Mouse (Mus musculus) forebrain, postnatal 0 days (tissue): Measurements from ENCODE around the gene Ppfibp1. TPM values are rescaled to one million over a fixed set of nuclear protein-coding genes. Genes with fewer than 3 reads are reported as not detected.

Experiments
- ATAC-seq: fragments of 200-750 bp; cut with Nextera tagmentation; 2 replicates; pipeline ENCODE4 v1.8.0; 2017; ENCODE audit warnings: mild to moderate bottlenecking, moderate library complexity
- DNase-seq: peaks from one replicate; pipeline ENCODE4 v3.0.0-alpha.2; 2015
- H3K27ac ChIP-seq: fragments of 300-500 bp; sonication (generic); 2 replicates; pipeline ENCODE4 v1.5.1; 2014; ENCODE audit warnings: low read depth, mild to moderate bottlenecking, antibody characterized with exemption, low read length, moderate library complexity, mixed read lengths
- H3K27me3 ChIP-seq: fragments of 300-500 bp; sonication (generic); 2 replicates; pipeline ENCODE4 v1.6.1; 2014; ENCODE audit warnings: mild to moderate bottlenecking, low read length, mixed read lengths; ENCODE audit not compliant: insufficient read depth
- H3K36me3 ChIP-seq: fragments of 300-500 bp; sonication (generic); 2 replicates; pipeline ENCODE4 v1.6.1; 2014; ENCODE audit warnings: mild to moderate bottlenecking, moderate library complexity; ENCODE audit not compliant: insufficient read depth
- H3K4me1 ChIP-seq: fragments of 300-500 bp; sonication (generic); 2 replicates; pipeline ENCODE4 v1.6.1; 2014; ENCODE audit warnings: antibody characterized with exemption; ENCODE audit not compliant: insufficient read depth
- H3K4me2 ChIP-seq: fragments of 300-500 bp; sonication (generic); 2 replicates; pipeline ENCODE4 v1.6.1; 2014; ENCODE audit warnings: low read depth, mild to moderate bottlenecking, moderate library complexity
- H3K4me3 ChIP-seq: fragments of 300-500 bp; sonication (generic); 2 replicates; pipeline ENCODE4 v1.5.1; 2014; ENCODE audit warnings: low read depth, low read length, mixed read lengths
- H3K9ac ChIP-seq: fragments of 300-500 bp; sonication (generic); 2 replicates; pipeline ENCODE4 v1.6.1; 2014; ENCODE audit warnings: mild to moderate bottlenecking
- H3K9me3 ChIP-seq: fragments of 300-500 bp; sonication (generic); 2 replicates; pipeline ENCODE4 v1.6.1; 2016; ENCODE audit warnings: low read length
- CTCF ChIP-seq: sonication (generic); IDR thresholded peaks from 2 replicates; pipeline ENCODE4 v1.5.1; 2016; ENCODE audit warnings: antibody characterized with exemption, control low read depth, low read depth
- WGBS: fragments of 180-500 bp; shearing (Covaris S2); extraction: QIAGEN DNeasy Blood & Tissue Kit; methylation state at CpG from one replicate; pipeline ENCODE4 v1.1.7; 2014; 5-methylcytosine and 5-hydroxymethylcytosine counted together
- polyA plus RNA-seq: library from polyadenylated mRNA; unstranded; fragments of >200 nt; fragmentation: Nextera tagmentation; extraction: Ambion mirVana; gene quantifications from 2 replicates; pipeline ENCODE4 v1.2.1, GENCODE M21; 2015
- total RNA-seq: library from RNA; depleted of rRNA; stranded (reverse); fragments of >200 nt; gene quantifications from 2 replicates; pipeline ENCODE4 v1.2.3, GENCODE M21; 2014

The Ppfibp1 gene
- total and polyA plus RNA-seq, 2 experiments from 2014 or later: 23.8 to 33.0 TPM

DNA sequence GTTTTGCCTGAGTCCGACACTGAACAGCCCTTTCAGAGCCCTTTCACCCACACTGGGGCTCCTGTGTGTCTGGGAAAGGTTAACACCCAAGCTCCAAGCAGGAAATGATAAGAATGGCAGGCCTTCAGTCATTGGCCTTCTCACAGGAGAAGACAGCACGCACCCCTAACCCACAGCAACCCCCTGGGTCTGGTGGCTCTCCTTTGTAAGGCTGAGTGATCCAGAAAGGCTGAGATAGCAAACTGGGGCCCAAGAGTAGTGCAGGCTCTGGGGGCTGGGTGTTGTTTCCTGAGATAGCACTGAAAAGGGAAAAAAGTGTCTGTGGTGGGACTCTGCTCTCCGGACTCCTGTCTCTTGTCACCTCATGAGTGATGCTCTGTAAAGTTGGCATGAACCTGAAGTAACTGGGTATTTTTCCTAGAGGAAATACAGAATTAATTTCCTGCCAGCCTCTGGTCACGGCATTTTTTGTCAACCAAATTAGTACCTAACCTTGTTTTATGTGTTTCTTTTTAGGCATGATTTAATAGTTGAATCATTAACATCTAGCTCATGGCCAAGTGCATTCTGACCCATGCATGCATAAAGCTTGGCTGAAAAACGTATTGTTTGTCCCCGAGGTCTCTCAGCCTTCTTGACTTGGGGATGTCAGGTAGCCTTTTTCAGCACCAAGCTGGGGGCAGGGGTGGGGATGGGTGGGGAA lies 58.2 kb downstream of the Ppfibp1 start:
- no peak overlapping the region for H3K4me2 ChIP-seq
- H3K4me1 ChIP-seq: no peaks in the 10 kb centered on the region
- H3K4me3 ChIP-seq: no peak overlapping the region
- no peak for ATAC-seq
- no peak overlapping the region for H3K9ac ChIP-seq
- H3K27me3 ChIP-seq: no peaks in the 10 kb centered on the region
- H3K36me3 ChIP-seq: no peaks in the 10 kb centered on the region
- no peak for DNase-seq
- no peaks in the 10 kb centered on the region for H3K9me3 ChIP-seq
- no peak for TF ChIP-seq CTCF
- no peak overlapping the region for H3K27ac ChIP-seq
- WGBS: 69% methylated on average over 6 of the region's 6 CpGs

DNA sequence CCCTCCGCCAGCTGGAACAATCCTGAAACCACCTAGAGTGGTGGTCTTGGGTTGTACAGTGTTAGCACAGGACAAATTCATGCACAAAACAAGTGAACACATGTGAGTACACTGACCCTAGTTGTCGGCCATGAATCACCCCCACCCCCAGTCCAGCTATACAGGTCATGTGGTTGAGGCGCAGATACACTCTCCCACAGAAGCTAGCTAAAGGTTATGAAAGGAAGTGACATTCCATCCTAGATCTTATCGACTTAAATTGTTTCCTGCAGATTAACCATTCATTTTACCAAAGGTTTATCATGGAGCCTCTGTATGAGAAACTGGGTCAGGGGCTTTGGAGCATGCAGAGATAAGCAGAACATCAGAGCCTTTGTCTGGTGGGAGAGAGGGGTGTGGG lies 58.9 kb downstream of the Ppfibp1 start:
- DNase-seq (no peak), ATAC-seq (no peak)
- Histone ChIP-seq H3K36me3 (no peaks in the 10 kb centered on the region), H3K27ac (no peak overlapping the region), H3K4me1 (no peaks in the 10 kb centered on the region), H3K27me3 (no peaks in the 10 kb centered on the region), H3K4me2 (no peak overlapping the region), H3K9ac (no peak overlapping the region), H3K4me3 (no peak overlapping the region), H3K9me3 (no peaks in the 10 kb centered on the region)
- WGBS: 76% methylated on average over 4 of the region's 4 CpGs
- TF ChIP-seq CTCF: no peak

DNA sequence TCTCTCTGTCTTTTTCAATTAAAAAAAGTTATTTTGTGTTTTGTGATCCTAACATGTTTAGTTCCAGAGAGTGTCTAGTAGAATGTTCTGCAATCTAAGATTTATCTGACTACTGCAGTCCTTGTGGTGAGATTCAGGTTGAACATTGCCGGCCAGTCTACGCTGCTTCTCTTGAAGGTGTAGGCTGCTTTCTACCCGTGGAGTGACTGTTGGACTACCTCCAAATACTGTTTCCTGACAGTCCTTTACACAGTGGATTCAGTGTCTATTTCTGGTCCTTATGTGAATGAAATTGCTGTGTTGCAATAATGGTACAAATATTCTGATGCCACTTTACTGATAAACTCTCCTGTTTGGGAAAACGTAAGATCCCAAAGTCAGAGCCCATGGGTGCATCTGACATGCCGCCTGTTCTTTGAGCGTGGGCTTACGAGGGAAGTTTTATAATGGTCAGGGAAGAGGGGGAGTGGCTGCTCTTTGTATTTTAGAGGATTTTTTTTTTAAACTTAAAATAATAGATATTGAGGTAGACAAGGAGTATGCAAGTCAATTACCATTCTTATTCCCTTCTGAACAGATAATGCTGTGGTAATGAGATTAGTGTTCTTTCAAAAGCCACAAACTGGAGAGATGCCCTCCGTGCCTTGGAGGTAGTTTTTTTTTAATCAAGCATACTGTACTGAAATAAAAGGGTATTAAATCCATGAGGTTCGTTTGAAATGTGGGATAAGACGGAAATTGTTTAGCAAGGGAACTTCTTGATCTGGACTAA lies 61.6 kb downstream of the Ppfibp1 start:
- no peak for TF ChIP-seq CTCF
- ATAC-seq (no peak), DNase-seq (no peak)
- WGBS: 27% methylated on average over 10 of the region's 10 CpGs
- Histone ChIP-seq H3K4me1 (no peaks in the 10 kb centered on the region), H3K9me3 (no peaks in the 10 kb centered on the region), H3K27ac (no peak overlapping the region), H3K27me3 (no peaks in the 10 kb centered on the region), H3K36me3 (no peaks in the 10 kb centered on the region), H3K4me2 (no peak overlapping the region), H3K4me3 (no peak overlapping the region), H3K9ac (no peak overlapping the region)

DNA sequence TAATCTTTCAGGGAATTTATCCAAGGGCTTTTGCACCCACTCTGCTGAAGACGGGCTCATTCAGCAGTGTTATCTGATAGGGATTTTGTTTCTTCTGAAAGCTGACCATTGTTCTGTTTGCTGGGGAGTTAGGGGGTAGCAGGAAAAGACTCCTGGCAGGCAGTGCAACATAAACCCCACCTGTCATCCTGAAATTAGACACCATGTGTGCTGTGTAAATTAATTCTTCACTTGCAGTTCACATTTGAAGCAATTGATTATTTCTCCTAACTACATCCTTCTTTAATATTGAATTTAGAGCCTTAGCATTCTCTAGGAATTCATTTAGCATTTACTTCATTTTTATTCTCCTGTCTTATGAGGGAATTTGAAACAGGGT lies 62.2 kb downstream of the Ppfibp1 start:
- no peak for TF ChIP-seq CTCF
- Histone ChIP-seq H3K27me3 (no peaks in the 10 kb centered on the region), H3K9ac (no peak overlapping the region), H3K27ac (no peak overlapping the region), H3K36me3 (no peaks in the 10 kb centered on the region), H3K4me3 (no peak overlapping the region), H3K4me2 (no peak overlapping the region), H3K9me3 (no peaks in the 10 kb centered on the region), H3K4me1 (no peaks in the 10 kb centered on the region)
- no peak for ATAC-seq
- DNase-seq: no peak
- 3% methylated on average over 1 of the region's 1 CpGs for WGBS

DNA sequence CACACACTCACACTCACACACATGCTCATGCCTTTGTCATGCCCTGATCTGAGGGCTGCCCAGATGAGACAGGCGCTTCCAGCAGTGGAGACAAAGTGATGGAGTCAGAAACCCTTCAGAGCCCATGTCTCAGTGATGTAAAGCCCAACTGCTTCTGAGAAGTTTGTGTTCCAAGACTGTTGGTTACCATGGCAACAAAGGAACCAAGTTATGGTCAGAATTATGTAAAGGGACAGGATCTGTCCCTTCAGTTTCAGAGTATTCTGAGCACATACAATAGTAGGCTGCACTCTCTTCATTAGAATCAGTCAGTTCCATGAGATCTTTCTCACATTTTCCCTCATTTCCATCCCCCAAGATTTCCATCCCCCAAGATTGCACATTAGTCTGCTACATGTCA lies 66.0 kb downstream of the Ppfibp1 start, which contains the start of gene 1700034J05Rik:
TSS of gene 1700034J05Rik (minus strand) at position 165 of the 400 bp plus-strand sequence.
- no peak within 1 kb of the TSS for H3K4me2 ChIP-seq
- no peaks in the 10 kb centered on the region for H3K4me1 ChIP-seq
- 89% methylated on average over 1 of the region's 1 CpGs for WGBS
- no peaks in the 10 kb centered on the region for H3K9me3 ChIP-seq
- DNase-seq (peak; percentile 51), ATAC-seq (0 out of 2 replicates have a peak, but pooled peaks have one; percentile 18)
- no peak within 1 kb of the TSS for H3K4me3 ChIP-seq
- no peak within 1 kb of the TSS for H3K9ac ChIP-seq
- H3K36me3 ChIP-seq: no peaks in the 10 kb centered on the region
- H3K27me3 ChIP-seq: no peaks in the 10 kb centered on the region
- TF ChIP-seq CTCF: no peak
- H3K27ac ChIP-seq: no peak within 1 kb of the TSS

DNA sequence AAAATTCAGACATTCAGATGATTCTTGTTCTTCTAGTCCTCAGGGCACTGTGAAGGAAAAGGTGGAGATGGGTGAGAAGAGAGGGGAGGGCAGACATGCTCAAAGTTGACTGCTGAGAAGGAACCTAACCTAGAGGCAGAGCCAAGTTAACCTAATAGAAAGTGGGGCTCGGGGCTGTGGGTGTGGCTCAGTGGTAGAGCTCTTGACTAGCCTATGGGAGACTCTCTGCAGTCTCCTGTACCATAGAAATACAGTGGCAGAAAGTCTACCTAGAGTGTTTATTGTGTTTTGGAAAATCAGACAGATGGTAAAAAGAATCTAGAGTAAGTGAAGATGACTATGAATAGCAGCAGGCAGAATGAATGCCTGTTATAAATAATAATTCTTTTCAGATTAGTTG lies 67.2 kb downstream of the Ppfibp1 start:
- Histone ChIP-seq H3K27me3 (no peaks in the 10 kb centered on the region), H3K9me3 (no peaks in the 10 kb centered on the region), H3K27ac (no peak overlapping the region), H3K4me2 (no peak overlapping the region), H3K4me1 (no peaks in the 10 kb centered on the region), H3K9ac (no peak overlapping the region), H3K36me3 (no peaks in the 10 kb centered on the region), H3K4me3 (no peak overlapping the region)
- no peak for TF ChIP-seq CTCF
- 70% methylated on average over 1 of the region's 1 CpGs for WGBS
- ATAC-seq (no peak), DNase-seq (no peak)

DNA sequence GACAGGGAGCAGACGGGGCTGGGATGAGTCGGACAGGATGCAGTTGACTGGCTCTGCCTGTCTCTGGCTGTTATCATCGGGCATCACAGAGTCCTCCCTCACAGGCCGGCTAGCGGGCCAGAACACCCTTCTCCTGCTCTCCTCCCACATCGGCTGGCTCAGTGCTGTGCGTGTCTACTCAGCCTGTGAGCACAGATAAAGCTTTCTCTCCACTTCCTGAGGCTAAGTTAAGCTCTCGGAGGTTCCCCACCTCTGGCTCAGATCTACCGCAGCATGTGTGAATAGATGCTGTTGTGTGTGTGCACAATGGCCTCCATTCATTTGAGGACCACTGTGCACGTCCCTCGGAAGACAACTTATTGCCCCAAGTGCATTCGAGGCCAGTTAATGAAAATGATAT lies 67.6 kb downstream of the Ppfibp1 start:
- H3K9ac ChIP-seq: no peak overlapping the region
- no peak overlapping the region for H3K4me3 ChIP-seq
- H3K4me1 ChIP-seq: no peaks in the 10 kb centered on the region
- ATAC-seq: peak; percentile 74
- no peaks in the 10 kb centered on the region for H3K9me3 ChIP-seq
- H3K4me2 ChIP-seq: no peak overlapping the region
- 16% methylated on average over 12 of the region's 12 CpGs for WGBS
- H3K36me3 ChIP-seq: no peaks in the 10 kb centered on the region
- no peaks in the 10 kb centered on the region for H3K27me3 ChIP-seq
- TF ChIP-seq CTCF: no peak
- no peak for DNase-seq
- no peak overlapping the region for H3K27ac ChIP-seq
